Mouse (Mus musculus) left cerebral cortex, postnatal 14 days (tissue): ENCODE results near the gene Fadd. TPM values are rescaled to one million over a fixed set of nuclear protein-coding genes. Genes with fewer than 3 reads are reported as not detected.
A peak's percentile ranks its signal among the peaks of the same experiment; 100 is the strongest.

ENCODE experiments used
- DNase-seq, 2 experiments: peaks; one replicate each; pipeline ENCODE4 v3.0.0; 2021 to 2022; ENCODE audit warnings: low spot score in 2 of 2, mixed read lengths in 1 of 2
- intact Hi-C: fragments of 180-260 bp; cut with DNase I; formaldehyde crosslinking; loops from one replicate; pipeline ENCODE4 v1.15.1; 2025
- total RNA-seq, 2 experiments: library from RNA; stranded (reverse); gene quantifications; 2 replicates each; pipeline ENCODE4 v1.2.3; 2021

The Fadd gene
- total RNA-seq, 2 experiments from 2014 or later: 2.0 to 2.3 TPM

GRCm38 (mm10) chr7:144583619-144584018 is 1.4 kb upstream of the Fadd start:
- DNase-seq: peak; percentile 47

GRCm38 (mm10) chr7:144581559-144582283 is 542 bp downstream of the Fadd start:
- peak; percentile 55 to 78 for DNase-seq
- intact Hi-C loops: no loop called here

More at GRCm38 (mm10) chr7:144583619-144584018, 1.4 kb upstream of the Fadd start:
- intact Hi-C loops: no loop called here

- DNase-seq: peak; percentile 27 to 61
- intact Hi-C loops: no loop called here
These were observed 4.4 kb downstream of the Fadd start for GRCm38 (mm10) chr7:144577876-144578275.

GRCm38 (mm10) chr7:144572234-144572633 is 10.0 kb downstream of the Fadd start:
- intact Hi-C loops: no loop called here
- no peak for DNase-seq

- intact Hi-C loops: no loop called here
- no peak for DNase-seq
These were observed 10.7 kb downstream of the Fadd start for GRCm38 (mm10) chr7:144571598-144571997.

GRCm38 (mm10) chr7:144569428-144569827 is 12.8 kb downstream of the Fadd start:
- peak in 1 of 2 experiments; percentile 33 for DNase-seq

GRCm38 (mm10) chr7:144568091-144568490 is 14.2 kb downstream of the Fadd start:
- DNase-seq: no peak
- intact Hi-C loops: no loop called here

More at GRCm38 (mm10) chr7:144569428-144569827, 12.8 kb downstream of the Fadd start:
- intact Hi-C loops: no loop called here

GRCm38 (mm10) chr7:144566921-144567682 is 15.2 kb downstream of the Fadd start:
- intact Hi-C loops: no loop called here
- no peak for DNase-seq

- DNase-seq: no peak
- intact Hi-C loops: no loop called here
These were observed 18.7 kb downstream of the Fadd start for GRCm38 (mm10) chr7:144563456-144564155.

GRCm38 (mm10) chr7:144562016-144562415 is 20.2 kb downstream of the Fadd start:
- no peak for DNase-seq
- intact Hi-C loops: no loop called here

- intact Hi-C loops: no loop called here
- no peak for DNase-seq
These were observed 21.7 kb downstream of the Fadd start for GRCm38 (mm10) chr7:144560594-144560993.

- no peak for DNase-seq
- intact Hi-C loops: no loop called here
These were observed 23.7 kb downstream of the Fadd start for GRCm38 (mm10) chr7:144558552-144558951.

GRCm38 (mm10) chr7:144554123-144554472 is 28.2 kb downstream of the Fadd start:
- no peak for DNase-seq
- intact Hi-C loops: no loop called here

GRCm38 (mm10) chr7:144553237-144554122 is 28.8 kb downstream of the Fadd start, which contains the start of gene Ppfia1:
Gene Ppfia1, minus strand, starts transcription at chr7:144553729.
- DNase-seq: peak; percentile 98
- intact Hi-C loops: no loop called here

GRCm38 (mm10) chr7:144552274-144552673 is 30.0 kb downstream of the Fadd start:
- DNase-seq: no peak
- intact Hi-C loops: no loop called here

- DNase-seq: no peak
- intact Hi-C loops: no loop called here
These were observed 31.5 kb downstream of the Fadd start for GRCm38 (mm10) chr7:144550811-144551210.

GRCm38 (mm10) chr7:144549904-144550566 is 32.2 kb downstream of the Fadd start:
- intact Hi-C loops: no loop called here

GRCm38 (mm10) chr7:144545231-144545630 is 37.0 kb downstream of the Fadd start:
- intact Hi-C loops: no loop called here
- DNase-seq: no peak

More at GRCm38 (mm10) chr7:144549904-144550566, 32.2 kb downstream of the Fadd start:
- DNase-seq: no peak

- intact Hi-C loops: no loop called here
- DNase-seq: no peak
These were observed 40.9 kb downstream of the Fadd start for GRCm38 (mm10) chr7:144541351-144541750.
